Mouse (Mus musculus) natural killer cell, adult 2 months (primary cell): ENCODE data around the gene Krcc1.

Experiments
- DNase-seq, 2 experiments: peaks; one replicate each; pipeline ENCODE4 v3.0.0; 2022; ENCODE audit warnings: low spot score in 2 of 2

Gene Krcc1

GRCm38 (mm10) chr6:71332236-71332965 lies 60.9 kb downstream of the Krcc1 start:
- DNase-seq: no peak

DNA sequence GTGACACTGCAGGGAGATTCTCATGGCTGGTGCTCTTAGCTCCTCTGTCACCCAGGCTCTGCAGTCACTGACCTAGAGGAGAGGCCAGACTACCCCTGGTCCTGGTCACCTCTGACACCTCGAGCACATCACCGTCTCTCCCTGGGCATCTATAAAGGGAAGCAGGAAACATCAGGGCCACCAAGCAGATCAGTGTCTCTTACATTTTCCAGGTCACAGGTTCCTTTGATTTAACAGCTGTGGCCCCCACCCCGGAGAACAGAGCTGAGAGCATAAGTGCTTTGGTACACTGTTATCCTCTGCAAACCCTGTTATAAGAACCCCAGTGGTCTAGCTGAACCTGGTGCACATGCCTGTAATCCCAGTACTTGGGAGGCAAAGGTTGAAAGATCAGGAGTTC lies 61.6 kb downstream of the Krcc1 start:
- no peak for DNase-seq

GRCm38 (mm10) chr6:71333578-71334273 lies 62.2 kb downstream of the Krcc1 start:
- no peak for DNase-seq
